Mouse (Mus musculus): ENCODE measurements at regions not wholly inside any gene's neighbourhood (a gene's known extent, or its start where the extent isn't known, plus 50 kb on each side); places are given as distances from the start of the nearest gene placed in this dataset.

DNA sequence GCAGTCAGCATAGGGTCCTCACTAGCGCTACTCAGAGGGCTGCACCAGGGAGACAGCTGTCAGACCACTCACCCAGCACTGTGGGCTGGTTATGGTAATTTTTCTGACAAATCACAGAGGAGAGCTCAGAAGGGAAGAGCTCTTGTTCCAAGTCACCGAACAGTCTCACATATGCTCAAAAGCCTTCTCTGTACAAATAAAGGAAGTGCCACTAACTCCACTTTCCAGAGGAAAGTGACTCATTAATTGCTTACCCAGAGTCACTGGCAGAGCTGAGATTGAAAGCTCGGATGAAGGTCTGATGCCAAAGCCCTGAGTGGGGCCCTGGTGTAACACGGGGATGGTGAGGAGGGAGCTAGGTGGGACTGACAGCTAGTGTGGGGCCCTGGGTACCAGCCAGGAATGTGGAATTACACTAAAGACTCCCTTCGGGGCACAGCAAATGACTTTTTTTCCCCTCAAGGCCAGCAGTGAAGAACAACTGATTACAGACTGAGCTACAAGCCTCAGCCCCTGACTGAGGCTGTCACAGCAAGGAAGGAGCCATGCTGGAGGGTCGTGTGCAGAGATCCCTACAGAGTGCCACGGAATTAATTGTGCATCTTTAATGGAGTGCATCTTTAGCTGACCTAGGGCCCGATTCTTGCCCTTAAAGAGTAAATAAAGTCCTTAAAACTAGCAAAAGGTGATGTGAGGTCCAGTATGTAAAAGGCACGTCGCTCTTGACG lies 155.6 kb upstream of the Ubl3 start:
- peak; percentile 77 for ATAC-seq (replicated peaks; ENCODE audit: poor library complexity)

DNA sequence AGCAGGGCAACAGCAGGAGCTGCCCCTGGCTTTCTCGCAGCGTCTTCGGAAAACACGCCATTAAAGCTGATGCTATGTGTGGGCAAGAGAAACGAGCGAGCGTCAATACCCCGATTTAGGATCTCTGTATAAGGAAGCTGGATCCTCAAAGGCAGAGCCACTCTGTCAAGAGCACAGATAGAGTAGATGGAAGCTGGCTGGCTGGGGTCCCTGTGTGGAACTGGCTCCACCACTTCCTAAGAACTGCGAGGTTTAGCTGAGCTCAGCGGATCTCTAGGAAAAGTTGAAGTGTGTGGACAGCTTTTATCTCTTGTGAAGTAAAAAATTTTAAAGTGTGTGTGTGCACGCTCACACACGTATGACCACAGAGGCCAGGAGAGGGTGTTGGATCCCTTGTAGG lies 154.7 kb upstream of the Ubl3 start:
- ATAC-seq (replicated peaks; ENCODE audit: poor library complexity): no peak

DNA sequence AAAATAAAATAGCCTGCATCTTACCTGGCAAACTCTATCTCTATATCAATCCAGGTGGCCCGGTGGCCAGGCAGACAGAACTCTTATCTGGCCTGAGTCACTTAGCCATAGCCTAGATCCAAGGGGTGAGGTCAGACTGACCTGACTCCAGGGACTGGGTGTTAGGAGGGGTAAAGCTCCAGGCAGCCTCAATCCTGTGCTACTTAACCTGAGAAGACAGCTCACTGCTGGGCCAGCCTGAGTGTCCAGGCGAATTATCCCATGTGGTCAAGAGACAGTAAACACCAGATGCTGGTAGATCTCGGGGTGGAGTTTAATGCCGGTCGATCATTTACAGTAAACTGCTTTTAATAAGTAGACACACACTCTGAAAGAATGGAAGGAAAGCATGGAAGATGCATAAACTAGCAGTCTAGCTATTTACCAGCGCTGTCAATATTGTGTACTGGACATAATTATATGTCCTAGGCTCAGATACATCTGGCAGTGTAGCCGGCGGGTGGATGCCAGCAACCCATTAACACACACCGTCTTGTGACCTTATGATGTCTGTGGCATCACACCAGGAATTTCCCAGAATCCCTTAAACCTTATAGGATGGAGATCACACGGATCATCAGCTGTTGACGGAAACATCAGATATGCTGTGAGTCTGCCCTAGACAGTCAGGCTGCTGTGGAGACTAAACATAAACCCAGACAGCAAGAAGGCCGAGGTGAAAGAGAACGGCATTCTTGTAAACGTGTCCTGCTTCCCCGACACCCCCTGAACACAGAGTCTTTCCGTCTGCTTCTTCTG lies 153.9 kb upstream of the Ubl3 start:
- ATAC-seq (replicated peaks; ENCODE audit: poor library complexity): no peak

DNA sequence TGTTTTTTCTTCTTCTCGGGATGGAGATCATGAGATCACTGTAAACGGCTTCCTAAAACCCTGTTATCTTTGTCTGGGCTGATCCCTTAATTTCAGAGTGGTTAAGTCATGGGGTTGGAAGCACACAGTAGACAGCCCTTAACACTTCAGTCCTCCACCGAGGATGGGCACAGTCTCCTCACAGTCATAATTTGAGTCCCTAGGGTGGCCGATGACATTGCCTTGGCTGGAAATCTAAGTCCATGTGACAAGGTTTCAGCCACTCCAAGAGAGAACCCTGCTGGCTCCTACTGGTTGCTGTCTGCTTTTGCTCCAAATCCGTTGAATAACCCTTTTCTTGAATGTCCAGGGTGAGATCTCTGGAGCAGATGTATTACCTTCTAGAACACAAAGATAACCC lies 152.2 kb upstream of the Ubl3 start:
- no peak for ATAC-seq (replicated peaks; ENCODE audit: poor library complexity)

DNA sequence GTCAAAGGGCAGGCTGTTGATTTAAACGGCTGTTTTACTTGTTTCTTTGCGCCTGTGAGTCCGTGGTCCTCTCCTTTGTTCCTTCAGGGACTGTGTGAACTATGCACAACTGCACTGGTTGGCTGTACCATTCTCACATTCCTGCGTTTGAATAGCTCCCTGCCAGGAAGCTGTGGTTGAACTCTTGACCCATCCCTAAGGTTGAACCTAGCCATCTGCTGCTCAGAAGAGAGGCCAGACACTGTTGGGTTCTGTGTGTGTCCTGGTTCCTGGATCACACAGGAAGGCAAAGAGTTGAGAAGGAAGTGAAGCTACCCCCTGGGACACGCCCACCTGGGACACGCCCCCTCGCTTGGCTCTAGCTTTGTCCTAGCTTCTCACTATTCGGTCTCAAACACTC lies 149.3 kb upstream of the Ubl3 start:
- ATAC-seq (replicated peaks; ENCODE audit: poor library complexity): no peak

DNA sequence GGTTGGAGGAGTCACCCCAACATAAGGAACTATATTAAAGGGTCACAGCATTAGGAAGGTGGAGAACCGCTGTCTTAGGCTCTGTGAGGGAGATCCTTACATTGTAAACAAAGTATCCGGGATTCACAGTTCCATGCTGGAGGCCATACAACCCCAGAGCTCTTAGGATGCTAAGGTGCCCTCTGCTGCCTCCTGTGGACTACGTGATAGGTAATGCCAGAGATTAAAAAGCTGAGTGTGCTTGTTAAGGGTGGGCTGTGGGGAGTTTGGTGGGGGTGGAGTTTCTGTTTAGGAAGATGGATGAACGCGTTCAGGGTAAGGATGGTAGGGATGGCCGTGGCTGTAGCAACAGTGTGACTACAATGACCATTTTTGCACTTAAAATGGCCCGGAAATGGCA lies 148.4 kb upstream of the Ubl3 start:
- no peak for ATAC-seq (replicated peaks; ENCODE audit: poor library complexity)

DNA sequence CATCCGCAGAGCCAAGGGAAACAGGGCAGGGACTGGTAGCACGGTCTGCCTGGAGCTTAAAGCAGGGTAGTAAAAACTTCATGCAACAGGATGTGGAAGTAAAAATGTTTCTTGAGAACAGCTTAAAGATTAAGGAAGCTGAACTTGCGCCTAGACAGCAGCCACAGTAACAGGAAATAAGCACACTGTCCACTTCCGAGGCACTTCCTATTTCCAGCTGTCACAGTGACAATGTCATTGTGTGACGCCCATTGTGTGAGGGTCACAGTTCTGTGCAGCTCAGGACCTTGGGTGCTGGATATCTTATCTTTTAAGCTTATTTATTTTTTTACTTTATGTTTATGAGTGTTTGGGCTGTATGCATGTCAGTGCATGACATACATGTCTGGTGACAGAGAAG lies 147.7 kb upstream of the Ubl3 start:
- ATAC-seq (replicated peaks; ENCODE audit: poor library complexity): peak; percentile 83

DNA sequence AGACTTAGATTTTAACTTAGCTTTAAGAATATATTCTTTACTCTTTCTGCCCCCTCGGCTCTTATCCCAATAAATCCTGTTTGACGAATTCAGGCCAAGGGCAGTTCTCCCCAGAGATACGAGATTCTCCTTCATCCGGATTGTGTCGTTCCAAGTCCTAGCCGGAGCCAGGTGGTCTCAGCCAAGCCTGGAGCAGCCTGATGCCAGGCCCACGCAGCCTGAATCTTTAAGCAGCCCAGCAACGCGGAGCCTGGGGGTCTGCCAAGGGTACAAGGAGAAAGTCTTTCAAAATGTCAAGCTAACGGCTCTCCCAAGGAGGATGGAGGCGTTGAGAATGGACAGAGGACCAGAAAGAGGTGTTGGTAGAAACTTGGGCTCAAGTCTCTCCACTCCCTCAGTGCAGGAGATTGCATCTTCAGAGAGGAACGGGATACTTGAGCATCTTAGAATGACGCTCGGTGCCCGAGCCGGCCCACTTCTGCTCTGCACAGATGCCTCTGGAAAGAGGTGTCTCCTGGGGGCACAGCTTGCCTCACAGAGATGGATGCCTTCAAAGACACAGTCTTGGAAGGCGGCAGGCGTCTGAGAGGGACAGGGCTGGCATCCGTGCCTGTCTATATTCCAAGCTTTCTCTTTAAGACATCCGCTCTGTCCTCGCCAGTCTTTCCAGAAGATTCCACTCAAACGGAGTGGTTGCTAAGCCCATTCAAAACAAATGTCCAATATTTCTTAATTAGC lies 145.2 kb upstream of the Ubl3 start:
- ATAC-seq (replicated peaks; ENCODE audit: poor library complexity): no peak

DNA sequence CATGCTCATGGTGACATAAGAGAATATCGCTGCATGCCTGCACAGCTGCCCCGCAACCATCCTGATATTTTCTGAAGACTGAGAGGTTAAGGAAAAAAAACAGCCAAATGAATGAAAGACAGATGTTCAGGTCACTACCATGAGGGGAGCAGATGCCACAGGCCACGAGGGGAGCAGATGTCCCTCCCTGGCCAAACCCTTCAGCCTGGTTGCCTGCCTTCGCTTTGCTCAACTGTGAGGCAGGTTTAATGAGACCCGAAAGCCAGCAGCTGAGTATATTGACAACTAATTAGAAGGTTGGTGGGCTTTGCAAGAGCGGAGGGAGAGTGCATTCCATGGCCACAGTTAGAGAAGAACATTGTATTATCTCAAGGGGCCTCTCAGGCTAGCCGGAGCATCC lies 141.8 kb upstream of the Ubl3 start:
- no peak for ATAC-seq (replicated peaks; ENCODE audit: poor library complexity)

DNA sequence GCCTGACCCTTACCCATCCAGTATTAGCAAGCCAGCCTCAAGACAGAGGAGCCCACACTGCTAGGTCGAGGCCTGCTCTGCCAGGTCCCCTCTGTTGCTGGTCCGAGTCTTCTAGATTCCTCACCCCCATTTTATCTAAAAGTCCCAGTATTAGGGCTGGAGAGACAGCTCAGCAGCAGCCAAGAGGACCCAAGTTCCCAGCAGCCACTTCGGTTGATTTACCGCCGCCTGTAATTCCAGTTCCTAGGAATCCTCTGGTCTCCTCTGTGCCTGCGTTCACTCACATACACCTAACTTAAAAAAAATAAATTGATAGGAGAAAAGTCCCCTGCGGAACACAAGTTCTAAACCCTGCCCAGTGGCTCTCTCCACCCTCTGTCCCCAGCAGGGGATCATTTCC lies 138.9 kb upstream of the Ubl3 start:
- no peak for ATAC-seq (replicated peaks; ENCODE audit: poor library complexity)

DNA sequence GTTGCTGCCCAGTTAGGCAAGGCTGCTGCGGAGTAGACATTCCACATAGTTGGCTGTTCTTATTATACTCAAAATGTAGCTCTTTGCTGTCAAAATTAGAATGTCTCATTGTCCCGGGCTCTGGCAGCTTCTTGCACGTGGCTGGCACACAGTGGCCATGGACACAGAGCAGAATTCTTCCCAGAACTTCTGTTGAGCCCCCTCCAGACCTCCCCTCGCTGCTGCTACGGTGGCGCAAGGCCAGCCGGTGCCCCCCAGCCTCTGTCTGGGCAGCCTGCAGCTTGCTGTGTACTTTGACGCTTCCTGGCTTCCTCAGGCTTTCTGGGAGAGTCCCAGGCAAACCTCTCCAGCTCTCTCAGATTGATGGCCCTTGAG lies 138.2 kb upstream of the Ubl3 start:
- no peak for ATAC-seq (replicated peaks; ENCODE audit: poor library complexity)

DNA sequence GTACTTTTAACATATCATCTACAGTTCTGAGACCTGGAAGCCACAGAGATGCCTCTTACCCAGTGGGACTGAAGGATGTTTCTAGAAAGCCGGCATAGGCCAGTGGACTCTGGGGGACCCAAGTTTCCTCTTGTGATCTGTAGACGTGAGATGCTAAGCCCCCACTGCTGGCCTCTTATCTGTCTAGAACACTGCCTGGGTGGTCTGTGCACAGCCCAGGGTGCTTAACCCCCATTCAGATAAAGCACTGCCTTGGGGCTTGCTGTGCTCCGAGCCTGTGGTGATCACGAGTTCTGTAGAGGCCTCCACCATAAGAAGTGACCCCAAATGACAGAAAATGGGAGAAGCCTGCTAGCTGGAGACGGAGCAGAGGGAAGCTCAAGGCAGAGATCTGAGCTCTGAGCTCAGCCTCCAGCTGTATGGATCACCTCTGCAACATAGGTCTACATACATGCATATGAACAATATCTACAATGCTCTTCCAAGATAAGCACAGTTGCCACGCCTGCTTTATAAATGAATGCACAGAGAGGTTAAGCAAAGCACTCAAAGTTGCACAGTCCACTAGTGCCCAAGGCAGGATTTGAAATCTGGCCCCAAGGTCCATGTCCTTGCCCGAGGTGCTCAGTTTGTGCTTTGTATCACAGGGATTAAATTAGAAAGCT lies 137.7 kb upstream of the Ubl3 start:
- no peak for ATAC-seq (replicated peaks; ENCODE audit: poor library complexity)

DNA sequence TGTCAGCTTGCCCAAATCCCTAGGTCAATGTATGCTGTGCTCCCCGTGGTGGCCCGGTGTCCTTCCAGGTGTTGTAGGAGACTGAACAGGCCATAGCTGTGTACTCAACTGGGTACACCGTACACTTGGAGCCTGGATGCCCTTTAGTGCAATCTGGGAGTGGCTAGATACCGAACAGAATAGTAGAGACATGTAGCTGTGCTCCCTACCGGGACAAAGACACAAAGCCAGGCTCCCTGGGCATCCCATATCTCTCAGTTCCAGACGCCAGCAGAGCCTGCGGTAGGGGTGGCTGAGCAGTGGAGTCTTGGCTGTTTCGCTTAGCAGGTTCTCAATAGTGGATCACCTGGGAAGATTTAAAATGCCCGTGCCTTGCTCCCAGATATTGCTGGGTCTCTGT lies 136.7 kb upstream of the Ubl3 start:
- ATAC-seq (replicated peaks; ENCODE audit: poor library complexity): no peak

DNA sequence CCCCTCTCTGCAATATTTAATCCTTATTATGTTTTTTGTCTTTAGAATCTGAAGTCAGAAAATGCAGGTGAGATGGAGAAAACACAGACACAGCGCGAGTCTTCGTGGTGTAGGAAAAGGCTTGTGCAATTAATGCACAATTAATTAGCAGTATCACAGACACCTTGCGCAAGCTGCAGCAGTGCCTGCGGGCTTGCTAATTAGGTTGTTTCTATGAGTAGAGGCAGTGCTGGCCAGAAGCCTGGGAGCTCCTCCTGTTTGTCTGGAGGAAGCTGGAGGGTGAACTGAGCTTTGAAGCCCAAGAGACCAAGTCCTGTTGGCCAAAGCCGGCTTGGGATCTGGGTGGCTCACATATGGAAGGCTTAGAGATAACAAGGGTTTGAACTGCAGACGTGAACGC lies 135.9 kb upstream of the Ubl3 start:
- ATAC-seq (replicated peaks; ENCODE audit: poor library complexity): peak; percentile 34; the same call in 1 of the 2 replicates

DNA sequence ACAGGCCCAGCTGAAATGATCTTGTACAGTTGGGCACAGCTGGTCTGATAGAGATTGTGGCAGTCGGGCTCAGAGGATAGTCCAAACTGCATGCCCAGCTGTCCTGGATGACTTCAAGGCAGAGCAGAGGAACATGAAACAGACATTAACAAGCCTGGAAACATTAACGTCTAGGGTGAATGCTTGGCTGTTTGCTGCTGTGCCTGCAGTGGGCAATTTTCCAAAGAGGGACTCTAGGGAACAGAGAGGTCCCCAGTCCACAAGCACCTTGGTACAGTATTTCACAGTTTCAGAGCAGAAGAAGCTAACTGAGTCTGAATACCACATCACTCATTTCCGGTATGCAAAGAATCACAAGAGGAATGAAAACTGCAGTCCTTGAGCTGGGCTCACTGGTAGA lies 135.2 kb upstream of the Ubl3 start:
- no peak for ATAC-seq (replicated peaks; ENCODE audit: poor library complexity)

DNA sequence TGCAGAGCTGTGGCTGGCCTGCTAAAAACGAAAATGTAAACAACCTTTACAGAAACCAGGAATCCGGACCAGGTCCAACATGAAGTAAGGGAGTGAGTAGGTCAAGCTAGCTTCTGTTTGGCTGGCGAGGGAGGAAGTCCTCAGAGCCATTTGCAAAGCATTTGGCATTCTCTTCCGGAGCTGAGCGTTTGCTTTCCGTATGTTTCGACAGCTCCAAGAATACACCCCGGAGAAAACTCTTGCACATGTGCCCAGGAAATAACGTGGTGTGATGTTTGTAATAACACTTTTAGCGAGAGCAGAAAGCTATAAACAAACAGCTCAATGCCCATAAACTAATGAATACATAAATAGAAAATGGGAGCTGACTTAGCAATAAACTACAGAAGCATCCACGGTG lies 131.6 kb upstream of the Ubl3 start:
- ATAC-seq (replicated peaks; ENCODE audit: poor library complexity): no peak

DNA sequence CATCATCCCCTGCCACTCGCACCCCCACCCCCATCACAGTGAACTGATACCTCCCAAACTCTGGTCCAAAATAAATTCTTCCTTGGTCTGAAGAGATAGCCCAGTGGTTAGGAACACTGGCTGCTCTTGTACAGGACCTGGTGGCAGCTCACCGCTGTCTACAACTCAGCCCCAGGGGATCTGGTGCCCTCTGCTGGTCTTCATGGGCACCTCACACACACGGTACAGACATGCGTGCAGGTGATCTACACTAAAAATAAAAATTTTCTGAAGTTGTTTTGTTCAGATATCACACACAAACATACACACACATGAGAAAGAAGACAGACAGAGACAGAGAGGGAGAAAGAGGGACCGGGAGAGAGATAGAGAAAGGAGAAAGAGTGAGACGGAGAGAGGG lies 130.0 kb upstream of the Ubl3 start:
- ATAC-seq (replicated peaks; ENCODE audit: poor library complexity): peak; percentile 33; the same call in 1 of the 2 replicates

DNA sequence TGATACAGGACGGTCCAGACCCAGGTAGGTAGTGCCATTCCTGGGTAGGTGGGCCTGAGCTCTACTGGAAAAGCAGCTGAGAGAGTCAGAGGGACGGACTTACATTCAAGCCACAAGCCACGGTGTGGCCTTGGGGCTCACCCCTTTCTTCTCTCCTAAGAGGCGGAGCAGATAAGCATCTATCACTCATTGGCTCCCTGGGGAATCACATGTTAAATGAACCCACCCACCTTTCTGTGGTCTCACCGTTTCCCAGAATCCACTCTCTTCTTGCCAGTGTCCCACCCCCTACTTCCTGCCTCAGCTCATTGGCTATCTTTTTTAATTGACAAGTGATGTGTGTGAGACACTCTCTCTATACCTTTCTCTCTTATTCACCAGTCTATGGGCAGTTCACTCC lies 127.8 kb upstream of the Ubl3 start:
- ATAC-seq (replicated peaks; ENCODE audit: poor library complexity): no peak

DNA sequence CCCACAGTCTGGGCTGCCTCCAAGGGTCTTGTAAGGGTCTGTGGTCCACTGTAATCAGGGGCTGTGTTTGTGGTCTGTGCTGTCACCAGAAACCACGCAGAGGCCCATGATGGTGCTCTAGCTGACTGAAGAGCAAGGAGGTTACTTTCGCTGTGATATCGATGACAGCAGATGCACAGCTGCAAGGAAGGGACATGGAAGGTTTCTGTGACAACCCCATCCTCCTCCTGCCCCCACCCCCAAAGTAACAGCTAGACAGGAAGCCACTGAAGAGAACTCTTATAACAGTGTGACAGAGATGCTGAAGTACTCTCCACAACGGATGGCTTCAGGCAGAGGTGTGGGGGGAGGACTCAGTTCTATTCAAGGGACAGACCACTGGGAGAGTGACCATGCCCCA lies 127.0 kb upstream of the Ubl3 start:
- no peak; the same call in 1 of the 2 replicates for ATAC-seq (replicated peaks; ENCODE audit: poor library complexity)

DNA sequence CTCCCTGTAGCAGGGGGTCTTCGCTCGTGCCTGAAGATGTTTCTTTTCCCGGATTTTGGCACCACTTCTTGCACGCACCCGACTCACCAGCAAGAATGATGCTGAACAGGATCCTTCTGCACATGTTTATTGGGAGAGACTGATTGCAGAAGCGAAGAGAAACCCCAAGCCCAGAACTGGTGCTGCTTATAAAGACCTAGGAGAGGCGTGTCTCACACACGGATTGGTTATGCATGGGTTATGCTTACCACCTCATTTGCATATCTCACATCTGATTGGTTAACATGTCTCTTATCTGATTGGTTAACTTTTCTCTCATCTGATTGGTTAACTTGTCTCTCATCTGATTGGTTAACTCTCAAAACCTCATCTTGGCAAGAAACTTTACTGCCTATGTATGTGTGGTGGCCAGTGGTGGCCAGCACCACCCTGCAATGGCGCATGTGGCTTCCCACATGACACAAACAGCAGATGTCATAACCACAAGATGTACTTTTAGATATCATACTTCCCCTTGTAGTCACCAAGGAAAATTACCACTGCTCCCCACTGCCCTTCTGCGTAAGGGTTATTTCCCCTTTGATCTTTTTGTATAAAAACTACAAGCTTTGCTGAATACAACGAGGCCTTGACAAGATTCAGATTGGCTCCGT lies 125.8 kb upstream of the Ubl3 start:
- peak; percentile 62 for ATAC-seq (replicated peaks; ENCODE audit: poor library complexity)

DNA sequence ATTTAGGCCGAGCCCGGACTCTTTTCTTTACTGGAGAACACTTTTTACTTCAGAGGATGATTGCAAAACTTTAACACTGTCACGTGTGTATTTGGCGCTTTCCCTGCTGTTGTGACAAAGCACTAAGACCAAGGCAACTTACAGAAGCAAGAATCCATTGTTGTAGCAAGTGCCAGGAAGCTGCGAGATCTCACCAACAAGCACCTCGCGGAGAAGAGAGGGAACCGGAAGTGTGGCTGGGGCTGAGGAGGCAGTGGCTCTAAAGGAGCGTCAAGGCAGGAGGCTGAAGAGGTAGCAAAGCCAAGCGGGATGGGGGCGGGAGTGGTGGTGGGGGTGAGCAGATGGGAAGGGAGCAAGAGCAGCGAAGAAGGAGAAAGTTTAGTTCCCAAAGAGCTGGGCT lies 121.7 kb upstream of the Ubl3 start:
- ATAC-seq (replicated peaks; ENCODE audit: poor library complexity): peak; percentile 82

Data from megakaryocyte progenitor cell, adult 5-6 weeks (primary cell).